Comparison of ENCODE assay signal across 23 mouse cellular contexts in genomic region chr9:62970345-62970744, GRCm38 (mm10).
"Had no signal": no experiment of that assay in that cellular context is flagged by ENCODE, and none has a peak within 500 bp of the region (broad histone marks: within the 10 kb centered on the region; RNA-seq: fewer than 3 reads in every experiment).

No protein-coding gene starts in this region.

- DNase-seq: liver, postnatal 0 days; lung, adult 2 months; lung, postnatal 14 days; lung, postnatal 36 days; retina, postnatal 1 day; right cerebral cortex, adult 18-20 months; right cerebral cortex, postnatal 25 days; right cerebral cortex, postnatal 4 days; spleen, adult 18-20 months; thymus, adult 2 months; thymus, postnatal 25 days; thymus, postnatal 4 days had no signal

- H3K9ac ChIP-seq: liver, postnatal 0 days; lung, embryonic 15.5 days; midbrain, embryonic 13.5 days; midbrain, embryonic 15.5 days; neural tube, embryonic 13.5 days; neural tube, embryonic 15.5 days; stomach, embryonic 15.5 days had no signal

- H3K36me3 ChIP-seq: lung, embryonic 15.5 days; midbrain, embryonic 13.5 days; midbrain, embryonic 15.5 days; neural tube, embryonic 13.5 days; neural tube, embryonic 15.5 days; stomach, embryonic 15.5 days had no signal

- H3K27ac ChIP-seq: lung, embryonic 15.5 days; midbrain, embryonic 13.5 days; midbrain, embryonic 15.5 days; neural tube, embryonic 13.5 days; neural tube, embryonic 15.5 days; stomach, embryonic 15.5 days; stomach, postnatal 0 days had no signal

- ATAC-seq: liver, postnatal 0 days; lung, postnatal 0 days; midbrain, embryonic 13.5 days; midbrain, embryonic 15.5 days had no signal

- H3K4me3 ChIP-seq: lung, embryonic 15.5 days; megakaryocyte, embryonic 14.5 days; midbrain, embryonic 13.5 days; midbrain, embryonic 15.5 days; myocyte; neural tube, embryonic 13.5 days; neural tube, embryonic 15.5 days; stomach, embryonic 15.5 days had no signal

- H3K4me1 ChIP-seq: midbrain, embryonic 15.5 days; neural tube, embryonic 15.5 days; stomach, embryonic 15.5 days had no signal

- H3K27me3 ChIP-seq: lung, embryonic 15.5 days; megakaryocyte, embryonic 14.5 days; midbrain, embryonic 13.5 days; midbrain, embryonic 15.5 days; neural tube, embryonic 13.5 days; neural tube, embryonic 15.5 days; stomach, embryonic 15.5 days had no signal

- H3K9me3 ChIP-seq: lung, embryonic 15.5 days; megakaryocyte, embryonic 14.5 days; midbrain, embryonic 13.5 days; midbrain, embryonic 15.5 days; neural tube, embryonic 13.5 days; neural tube, embryonic 15.5 days; stomach, embryonic 15.5 days had no signal

- H3K4me2 ChIP-seq: lung, embryonic 15.5 days; midbrain, embryonic 11.5 days; midbrain, embryonic 13.5 days; midbrain, embryonic 15.5 days; neural tube, embryonic 13.5 days; neural tube, embryonic 15.5 days; stomach, embryonic 15.5 days had no signal
